Mouse (Mus musculus): ENCODE measurements around the gene Cbln1. TPM values are rescaled to one million over a fixed set of nuclear protein-coding genes. Genes with fewer than 3 reads are reported as not detected.

The Cbln1 gene
- total RNA-seq, 2 experiments from 2014 or later = 7.4 to 9.0 TPM

DNA sequence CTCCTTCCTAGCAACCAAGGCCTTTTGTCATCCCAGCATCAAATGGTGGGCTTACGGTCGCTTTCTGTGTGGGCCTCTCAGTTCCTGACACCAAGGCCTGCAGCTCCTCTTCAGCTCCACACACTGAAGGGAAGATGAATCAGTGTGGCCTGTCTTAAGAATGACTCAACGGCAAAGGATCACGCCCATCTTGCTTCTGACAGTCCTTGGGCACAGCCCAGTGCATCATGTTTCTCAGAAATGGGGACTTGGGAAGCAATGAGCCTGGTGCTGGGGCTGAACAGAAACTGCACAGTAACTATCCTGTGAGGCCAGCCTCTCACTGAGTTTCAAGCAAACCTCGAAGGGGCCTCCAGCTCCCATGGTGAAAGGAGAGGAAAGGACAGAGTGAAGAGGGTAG, 47.7 kb downstream of the Cbln1 start:
- no peak for TF ChIP-seq CTCF (IDR thresholded peaks at IDR 0.05)
- no peak overlapping the region for H3K27ac ChIP-seq
- no peak for DNase-seq (ENCODE audit: extremely low spot score in 1 of 2, low spot score in 2 of 2)
- intact Hi-C loops (cut with DNase I) = no loop called here
- no peak overlapping the region for H3K4me3 ChIP-seq

DNA sequence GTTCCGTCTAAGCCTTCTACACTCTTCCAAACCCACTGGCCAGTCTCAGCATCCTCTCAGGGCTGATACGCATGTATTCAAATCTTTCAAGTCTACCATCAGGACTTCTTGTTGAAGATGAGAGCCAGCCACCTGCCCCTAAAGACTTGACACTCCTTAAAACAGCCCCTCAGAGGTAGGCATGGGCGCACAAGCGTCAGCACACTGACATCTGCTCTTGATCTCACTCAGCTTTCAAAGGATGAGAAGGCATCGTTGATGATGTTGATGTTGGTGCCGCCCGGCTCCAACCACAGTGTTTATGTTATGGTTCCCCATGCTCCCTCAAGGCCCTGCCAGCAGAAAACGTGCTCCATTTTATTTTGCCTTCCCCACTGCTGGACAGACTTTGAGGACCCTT, 50.7 kb downstream of the Cbln1 start:
- Histone ChIP-seq H3K27ac (no peak overlapping the region), H3K4me3 (no peak overlapping the region)
- intact Hi-C loops (cut with DNase I) = no loop called here
- DNase-seq (ENCODE audit: extremely low spot score in 1 of 2, low spot score in 2 of 2) = no peak
- no peak for TF ChIP-seq CTCF (IDR thresholded peaks at IDR 0.05)

Other genes with a start within 250 kb of the Cbln1 start
- not detected for gene 4933402J07Rik, start 91.2 kb upstream of the Cbln1 start, total RNA-seq (2021)

Data from left cerebral cortex, adult 2 months (tissue).